18 mouse cellular contexts compared by ENCODE assay signal in the genomic region with DNA sequence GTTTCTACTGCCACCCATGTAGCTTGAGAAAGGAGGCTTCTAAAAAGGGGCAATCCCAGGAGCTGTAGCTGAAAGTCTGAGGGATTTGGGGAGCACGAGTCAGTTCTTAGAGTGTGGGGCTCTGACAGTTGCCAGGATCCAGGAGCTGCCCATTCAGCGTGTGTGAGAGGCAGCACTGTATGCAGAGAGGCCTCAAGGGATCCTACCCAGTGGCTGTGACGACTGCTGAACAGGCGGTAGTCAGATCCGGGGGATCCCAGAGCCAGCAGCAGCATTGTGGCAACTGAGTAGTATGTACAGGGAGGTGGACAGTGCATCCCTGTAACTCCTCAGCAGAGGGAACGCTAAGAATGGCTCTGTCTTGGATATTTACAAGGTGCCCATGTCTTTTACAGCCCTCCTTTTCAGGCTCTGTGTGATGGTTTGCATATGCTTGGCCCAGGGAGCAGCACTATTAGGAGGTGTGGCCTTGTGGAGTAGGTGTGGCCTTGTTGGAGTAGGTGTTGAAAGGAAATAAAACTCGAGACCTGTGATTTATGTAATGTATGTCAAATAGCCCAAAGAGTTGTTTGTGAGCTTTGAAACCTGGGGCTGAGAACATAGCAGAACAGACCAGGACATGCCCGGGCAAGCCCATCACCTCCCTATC. TPM values are rescaled to one million over a fixed set of nuclear protein-coding genes. Genes with fewer than 3 reads are reported as not detected.
DNase-seq lines count a peak whose midpoint lies in the region; ATAC-seq and TF ChIP-seq lines count a peak whose summit lies in the region.
"Had no signal": no experiment of that assay in that cellular context is flagged by ENCODE, and none has a peak within 500 bp of the region (broad histone marks: within the 10 kb centered on the region; RNA-seq: fewer than 3 reads in every experiment).

No protein-coding gene starts in this region.

- H3K4me1 ChIP-seq in hindbrain, embryonic 13.5 days (replicated peaks) = peaks cover 18% of the 10 kb centered on the region
- peaks cover 13% of the 10 kb centered on the region; the same call in 1 of the 2 replicates for H3K4me1 ChIP-seq in hindbrain, embryonic 12.5 days
- H3K4me1 ChIP-seq in neural tube, embryonic 13.5 days (replicated peaks) = peaks cover 13% of the 10 kb centered on the region

- ATAC-seq in hindbrain, embryonic 13.5 days (ENCODE audit: low FRiP score) = peak; percentile 69; the same call in 1 of the 2 replicates
- ATAC-seq in hindbrain, embryonic 12.5 days (ENCODE audit: low FRiP score) = no peak; the same call in 1 of the 2 replicates
- ATAC-seq in neural tube, embryonic 13.5 days (ENCODE audit: low read depth) = 0 out of 2 replicates have a peak, but pooled peaks have one; percentile 36
- ATAC-seq: inflammation-experienced regulatory T-cells, adult 6 months had no signal

- no peak overlapping the region for H3K4me2 ChIP-seq in hindbrain, embryonic 13.5 days
- H3K4me2 ChIP-seq in hindbrain, embryonic 12.5 days (replicated peaks) = no peak overlapping the region
- no peak overlapping the region for H3K4me2 ChIP-seq in neural tube, embryonic 13.5 days
- peak overlapping the region; percentile 13 for H3K4me2 ChIP-seq in myocyte (ENCODE audit: low read depth)
- H3K4me2 ChIP-seq: heart, embryonic 15.5 days had no signal

- H3K4me3 ChIP-seq in hindbrain, embryonic 13.5 days = no peak overlapping the region
- H3K4me3 ChIP-seq in hindbrain, embryonic 12.5 days = no peak overlapping the region
- H3K4me3 ChIP-seq in neural tube, embryonic 13.5 days = no peak overlapping the region
- no peak overlapping the region for H3K4me3 ChIP-seq in myocyte
- H3K4me3 ChIP-seq: heart, embryonic 15.5 days had no signal

- no peak overlapping the region for H3K9ac ChIP-seq in hindbrain, embryonic 13.5 days
- H3K9ac ChIP-seq in hindbrain, embryonic 12.5 days = no peak overlapping the region
- H3K9ac ChIP-seq in neural tube, embryonic 13.5 days = no peak overlapping the region
- H3K9ac ChIP-seq: heart, embryonic 15.5 days had no signal

- 69% methylated on average over 8 of the region's 8 CpGs for WGBS in hindbrain, embryonic 13.5 days
- WGBS in hindbrain, embryonic 12.5 days = 62% methylated on average over 8 of the region's 8 CpGs
- WGBS in neural tube, embryonic 13.5 days = 44% methylated on average over 8 of the region's 8 CpGs

- TF ChIP-seq POLR2A in myocyte (IDR thresholded peaks at IDR 0.05; ENCODE audit: insufficient read length, low read depth) = no peak

- no peaks in the 10 kb centered on the region for H3K79me2 ChIP-seq in myocyte (ENCODE audit: control insufficient read depth, insufficient read depth)

- no peak overlapping the region for H3ac ChIP-seq in myocyte (ENCODE audit: control insufficient read depth, insufficient read length)

- no peaks in the 10 kb centered on the region for H3K36me3 ChIP-seq in hindbrain, embryonic 13.5 days
- no peaks in the 10 kb centered on the region for H3K36me3 ChIP-seq in hindbrain, embryonic 12.5 days
- no peaks in the 10 kb centered on the region for H3K36me3 ChIP-seq in neural tube, embryonic 13.5 days
- no peaks in the 10 kb centered on the region for H3K36me3 ChIP-seq in myocyte (ENCODE audit: control insufficient read depth, insufficient read depth)
- H3K36me3 ChIP-seq: heart, embryonic 15.5 days had no signal

- 0 out of 2 replicates have a peak, but pooled peaks cover 3% of the 10 kb centered on the region for H3K27me3 ChIP-seq in hindbrain, embryonic 13.5 days
- H3K27me3 ChIP-seq in hindbrain, embryonic 12.5 days = no peaks in the 10 kb centered on the region
- H3K27me3 ChIP-seq in neural tube, embryonic 13.5 days = no peaks in the 10 kb centered on the region
- H3K27me3 ChIP-seq in myocyte (ENCODE audit: control insufficient read depth, insufficient read depth, insufficient read length) = no peaks in the 10 kb centered on the region
- H3K27me3 ChIP-seq: heart, embryonic 15.5 days had no signal

- no peak for DNase-seq in neural tube, embryonic 10.5 days (ENCODE audit: extremely low spot score, low spot score)
- DNase-seq in forelimb bud, embryonic 11.5 days (ENCODE audit: low read depth, low spot score) = peak; percentile 50
- no peak for DNase-seq in cerebellum, adult 8-10 months
- no peak for DNase-seq in left cerebral cortex, adult 8-10 months (ENCODE audit: low spot score in 2 of 2)
- DNase-seq: cerebellum, adult 18-20 months; gastrocnemius, postnatal 14 days; left cerebral cortex, postnatal 4 days; retina, postnatal 1 day had no signal

- H3K27ac ChIP-seq in hindbrain, embryonic 13.5 days = no peak overlapping the region
- no peak overlapping the region for H3K27ac ChIP-seq in hindbrain, embryonic 12.5 days
- no peak overlapping the region for H3K27ac ChIP-seq in neural tube, embryonic 13.5 days (replicated peaks)
- H3K27ac ChIP-seq: heart, embryonic 15.5 days had no signal

- H3K9me3 ChIP-seq in hindbrain, embryonic 13.5 days = no peaks in the 10 kb centered on the region
- H3K9me3 ChIP-seq in hindbrain, embryonic 12.5 days (replicated peaks) = no peaks in the 10 kb centered on the region
- H3K9me3 ChIP-seq in neural tube, embryonic 13.5 days = no peaks in the 10 kb centered on the region
- H3K9me3 ChIP-seq: heart, embryonic 15.5 days had no signal

TF ChIP-seq in myocyte, 11 proteins besides CTCF, POLR2A, EP300 and RAD21:
- TF ChIP-seq USF1 (IDR thresholded peaks at IDR 0.05; ENCODE audit: low read depth) = no peak
- no peak for TF ChIP-seq CEBPB (IDR thresholded peaks at IDR 0.05; ENCODE audit: insufficient read depth, poor library complexity, severe bottlenecking)
- no peak for TF ChIP-seq MYOG (IDR thresholded peaks at IDR 0.05; ENCODE audit: control insufficient read depth in 1 of 3, insufficient read depth in 1 of 3, insufficient read length in 2 of 3, low read depth in 2 of 3)
TF ChIP-seq in myocyte: peak in this region for 0.

RNA-seq across cellular contexts. Expression of gene Klhdc8a, which starts 33.1 kb away (rescaled TPM):
- polyA plus RNA-seq in hindbrain, embryonic 13.5 days (2015; fragmentation: Nextera tagmentation; extraction: Ambion mirVana) = 5.1 and 5.4 TPM in 2 replicates
- 5.1 and 5.3 TPM in 2 replicates for polyA plus RNA-seq in hindbrain, embryonic 12.5 days (2016; fragmentation: Nextera tagmentation; extraction: Ambion mirVana)
- 4.6 and 6.1 TPM in 2 replicates for polyA plus RNA-seq in neural tube, embryonic 13.5 days (2015; fragmentation: Nextera tagmentation; extraction: Ambion mirVana)
- 12.4 TPM for polyA plus RNA-seq in myocyte (2012; fragmentation: generic; extraction: Trizol)
- 10 to 100 TPM; 12.3 to 15.1 (median 13.6) TPM for total RNA-seq in left cerebral cortex, adult 8-10 months (2022)
- polyA plus RNA-seq: inflammation-experienced regulatory T-cells, adult 6 months had no signal

RNA-seq across cellular contexts. Expression of gene Gm10188, which starts 35.8 kb away (rescaled TPM):
- polyA plus RNA-seq in hindbrain, embryonic 13.5 days (2015; fragmentation: Nextera tagmentation; extraction: Ambion mirVana) = 0.63 and 0.95 TPM in 2 replicates
- polyA plus RNA-seq in hindbrain, embryonic 12.5 days (2016; fragmentation: Nextera tagmentation; extraction: Ambion mirVana) = 0.49 TPM in 1 of 2 replicates, not detected in the other
- not detected in 2 replicates for polyA plus RNA-seq in neural tube, embryonic 13.5 days (2015; fragmentation: Nextera tagmentation; extraction: Ambion mirVana)
- polyA plus RNA-seq in myocyte (2012; fragmentation: generic; extraction: Trizol) = not detected
- not detected for total RNA-seq in left cerebral cortex, adult 8-10 months (2022)
- total RNA-seq: gastrocnemius, postnatal 14 days; layer of hippocampus, adult 18-20 months; left cerebral cortex, postnatal 4 days had no signal
- polyA plus RNA-seq: forebrain, embryonic 11.5 days; heart, embryonic 15.5 days; inflammation-experienced regulatory T-cells, adult 6 months; neural tube, embryonic 11.5 days; thymus, postnatal 0 days had no signal

RNA-seq across cellular contexts. Expression of gene Nuak2, which starts 50.6 kb away (rescaled TPM):
- polyA plus RNA-seq in hindbrain, embryonic 13.5 days (2015; fragmentation: Nextera tagmentation; extraction: Ambion mirVana) = 17.6 and 22.5 TPM in 2 replicates
- polyA plus RNA-seq in hindbrain, embryonic 12.5 days (2016; fragmentation: Nextera tagmentation; extraction: Ambion mirVana) = 29.7 and 30.0 TPM in 2 replicates
- polyA plus RNA-seq in neural tube, embryonic 13.5 days (2015; fragmentation: Nextera tagmentation; extraction: Ambion mirVana) = 9.0 and 10.5 TPM in 2 replicates
- polyA plus RNA-seq in myocyte (2012; fragmentation: generic; extraction: Trizol) = 6.0 TPM
- 1 to 10 TPM in 3 of 4 experiments, under 1 TPM in 1; 0.81 to 1.7 (median 1.3) TPM for total RNA-seq in left cerebral cortex, adult 8-10 months (2022)
